Mouse (Mus musculus) thymus, postnatal 14 days (tissue): ENCODE data around the gene Asgr2.
"Not testable (repeated sequence)": the region's sequence is repeated elsewhere in the genome, so short reads cannot be mapped to it uniquely, and the experiment has no call there.

Experiments used
- DNase-seq: peaks from one replicate; pipeline ENCODE4 v3.0.0; 2021

Asgr2 gene

DNA sequence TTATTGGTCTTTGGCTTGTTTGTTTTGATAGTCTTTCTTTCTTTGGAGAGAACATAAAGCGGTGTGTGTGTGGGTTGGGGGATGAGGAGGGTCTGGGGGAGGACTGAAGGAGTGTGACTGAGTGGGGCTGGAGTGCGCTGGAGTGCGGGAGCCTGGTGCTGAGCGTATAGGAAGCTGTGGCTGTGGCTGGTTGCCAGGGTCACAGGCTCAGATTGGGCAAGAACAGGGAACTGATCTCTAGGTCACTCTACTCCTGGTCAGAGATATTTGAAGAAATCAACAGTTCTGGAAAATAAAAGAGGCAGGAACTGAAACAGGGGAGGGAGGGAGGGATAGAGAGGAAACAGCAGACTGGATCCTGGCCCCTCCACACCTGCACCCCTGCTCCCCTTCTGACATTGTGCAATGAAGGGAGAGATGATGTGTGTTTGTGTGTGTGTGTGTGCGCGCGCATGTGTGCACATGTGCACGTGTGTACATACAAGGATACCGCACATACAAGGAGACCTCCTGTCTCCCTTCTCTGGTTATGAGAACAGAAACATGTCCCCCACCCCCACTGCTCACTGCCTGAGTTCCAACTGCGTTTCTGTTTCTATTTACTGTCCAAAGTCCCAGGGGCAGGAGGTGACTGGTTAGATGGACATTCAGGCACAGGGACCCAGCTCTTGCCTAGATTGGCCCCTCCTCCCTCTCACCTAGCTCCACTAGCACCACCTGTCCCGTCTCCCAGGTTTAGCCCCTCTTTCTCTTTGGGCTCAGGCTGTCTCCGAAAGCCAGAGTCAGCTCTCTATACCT is at the start of gene Asgr2:
Gene Asgr2, plus strand, starts transcription at position 659 of the 798 bp plus-strand sequence.
- DNase-seq = no peak

GRCm38 (mm10) chr11:70043665-70044064 is 48.8 kb upstream of the Asgr2 start:
- DNase-seq = no peak

- DNase-seq = no peak
These were observed 47.0 kb upstream of the Asgr2 start for GRCm38 (mm10) chr11:70045435-70045834.

DNA sequence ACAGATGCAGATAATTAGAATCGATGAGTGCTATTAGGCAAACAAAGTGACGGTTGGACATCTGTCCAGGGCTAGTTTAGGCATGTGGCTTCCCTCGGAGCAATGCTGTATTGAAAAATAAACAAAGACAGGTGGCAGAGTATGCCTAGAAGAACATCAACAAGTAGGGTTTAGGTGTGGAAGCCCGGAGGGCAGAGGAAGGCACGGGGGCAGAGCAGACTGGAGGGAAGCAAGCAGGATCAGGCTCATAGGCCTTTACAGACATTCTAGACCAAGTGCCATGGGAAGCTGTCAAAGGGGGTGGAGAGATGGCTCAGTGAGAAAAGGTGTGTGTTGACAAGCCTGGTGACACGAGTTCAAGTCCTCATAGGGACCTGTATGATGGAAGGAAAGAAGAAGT is 43.1 kb upstream of the Asgr2 start:
- no peak for DNase-seq

DNA sequence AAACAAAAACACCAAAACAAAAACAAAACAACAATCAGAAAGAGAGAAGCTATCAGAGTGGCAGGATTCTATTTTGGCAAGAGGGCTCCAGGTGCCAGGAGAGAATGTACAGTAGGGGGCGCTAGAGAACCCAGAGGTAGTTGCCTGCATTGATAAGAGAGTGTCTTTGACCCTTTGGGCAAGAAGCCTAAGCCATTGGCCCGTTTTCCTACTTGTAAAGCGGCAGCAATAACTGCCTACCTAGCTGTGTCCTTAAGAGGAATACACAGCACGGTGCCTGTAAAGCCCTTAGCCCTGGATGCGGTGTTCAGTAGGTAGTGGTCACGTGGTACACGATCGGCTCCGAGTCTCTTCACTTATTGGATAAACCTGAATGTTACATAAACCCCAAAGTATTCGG is 42.6 kb upstream of the Asgr2 start:
- peak; percentile 41 for DNase-seq

DNA sequence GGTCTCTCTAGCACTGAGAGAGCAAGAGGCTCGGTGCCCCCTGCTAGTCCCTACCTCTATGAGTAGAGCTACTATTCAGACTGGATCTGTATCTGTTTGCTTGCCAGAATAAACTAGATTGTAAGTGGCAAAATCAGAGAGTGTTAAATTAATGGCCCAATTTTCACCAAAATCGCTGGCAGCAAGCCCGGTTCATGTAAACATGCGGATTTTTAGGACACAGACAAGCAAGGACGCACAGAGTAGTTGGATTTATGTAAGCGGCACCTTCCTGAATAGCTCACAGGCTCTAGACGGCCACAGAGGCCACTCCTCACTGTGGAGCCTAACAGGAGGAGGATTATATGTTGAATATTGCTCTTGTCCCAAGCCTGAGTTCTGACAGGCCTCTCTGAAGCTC is 39.3 kb upstream of the Asgr2 start:
- no peak for DNase-seq

DNA sequence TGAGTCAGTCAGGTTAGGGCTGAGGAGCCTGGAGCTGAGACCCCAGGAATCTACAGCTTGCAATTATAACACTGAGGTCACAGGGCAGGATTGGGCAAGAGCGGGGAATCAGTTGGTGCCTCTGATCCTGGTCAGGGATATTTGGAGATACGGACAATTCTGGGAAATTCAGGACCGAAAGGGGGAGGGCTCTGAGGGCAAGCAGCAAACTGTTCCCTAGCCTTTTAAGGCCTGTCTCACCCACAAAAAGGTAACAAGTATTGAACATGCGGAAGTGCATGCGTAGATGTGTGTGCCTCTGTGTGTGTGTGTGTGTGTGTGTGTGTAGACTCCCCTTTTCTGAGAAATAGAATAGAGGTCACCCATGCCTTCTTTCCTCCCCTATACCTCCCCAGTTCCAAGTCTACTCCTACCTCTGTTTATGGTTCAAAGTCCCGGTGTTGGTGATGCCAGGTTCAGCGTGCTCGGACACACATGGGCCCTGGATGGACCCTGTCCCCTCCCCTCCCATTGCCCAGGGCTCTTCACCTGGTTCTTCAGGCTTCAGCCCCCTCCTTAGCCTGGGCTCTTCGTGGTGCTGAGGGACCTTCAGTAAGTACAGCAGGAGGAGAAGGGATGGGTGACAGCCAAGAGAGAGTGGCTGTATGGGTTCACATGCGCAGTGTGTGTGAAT is 38.4 kb upstream of the Asgr2 start, which contains the start of gene Asgr1:
Gene Asgr1, plus strand, starts transcription at position 188 of the 673 bp plus-strand sequence.
- no peak for DNase-seq

DNA sequence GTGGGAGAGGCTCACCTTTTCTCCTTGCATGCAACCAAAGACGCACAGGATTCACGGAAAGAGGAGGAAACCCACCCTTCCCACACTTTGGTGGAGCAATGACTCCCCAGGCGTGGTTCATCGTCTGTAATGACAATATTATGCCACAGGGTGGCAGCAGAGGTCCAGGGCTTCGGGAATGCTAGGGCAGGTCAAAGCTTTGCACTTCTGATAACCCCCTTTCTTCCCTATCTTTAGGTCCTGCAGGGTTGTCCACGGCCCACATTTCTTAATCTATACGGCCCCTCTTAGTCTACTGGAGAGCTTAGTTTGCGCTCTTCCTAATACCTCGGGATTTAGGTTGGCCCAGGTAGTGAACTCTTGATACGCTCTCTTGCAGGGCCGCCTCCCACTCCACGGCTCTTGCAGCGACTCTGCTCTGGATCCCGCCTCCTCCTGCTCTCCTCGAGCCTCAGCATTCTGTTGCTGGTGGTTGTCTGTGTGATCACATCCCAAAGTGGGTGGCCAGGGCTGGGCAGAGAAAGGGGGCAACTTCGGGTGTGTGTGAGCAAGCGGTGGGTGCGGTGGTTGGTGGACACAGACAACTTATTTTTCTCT is 36.7 kb upstream of the Asgr2 start:
- DNase-seq = peak; percentile 79

DNA sequence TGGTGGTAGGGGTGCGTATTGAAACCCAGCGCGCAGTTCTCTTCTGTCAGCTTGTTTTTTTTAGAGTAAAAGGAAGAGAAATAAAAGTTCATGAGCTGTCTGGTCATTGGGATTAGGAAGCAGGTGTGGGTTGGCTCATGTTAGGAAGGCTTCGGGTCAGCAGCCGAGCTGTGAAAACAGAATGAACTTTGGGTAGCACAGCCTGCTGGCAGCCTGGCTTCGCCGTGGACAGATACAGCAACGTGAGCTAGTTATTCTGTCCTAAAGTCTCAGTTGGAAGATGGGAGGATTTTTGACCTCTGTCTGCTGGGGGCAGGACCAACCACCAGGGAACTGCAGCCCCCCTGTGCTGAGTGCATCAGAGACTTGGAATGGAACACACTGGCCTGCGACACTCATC is 34.6 kb upstream of the Asgr2 start:
- DNase-seq = no peak

DNA sequence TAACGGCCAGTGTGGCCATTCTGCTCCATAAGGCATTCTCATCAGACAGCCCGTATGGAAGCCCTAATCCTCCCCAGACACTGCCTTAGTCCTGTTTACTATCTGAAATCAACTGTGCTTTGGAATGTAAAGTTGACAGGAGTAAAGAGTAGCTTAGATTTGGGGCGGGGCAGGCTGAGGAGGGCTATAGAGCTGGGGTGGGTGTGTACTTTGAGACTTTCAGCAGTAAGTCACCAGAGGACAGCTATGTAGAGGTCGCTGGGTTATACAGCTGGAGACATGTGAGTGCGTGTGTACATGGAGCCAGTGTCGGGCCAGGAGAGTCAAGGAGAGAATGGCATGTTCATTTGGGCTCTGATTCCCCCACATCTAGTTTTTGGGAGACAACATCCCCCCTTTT is 32.5 kb upstream of the Asgr2 start:
- no peak for DNase-seq

DNA sequence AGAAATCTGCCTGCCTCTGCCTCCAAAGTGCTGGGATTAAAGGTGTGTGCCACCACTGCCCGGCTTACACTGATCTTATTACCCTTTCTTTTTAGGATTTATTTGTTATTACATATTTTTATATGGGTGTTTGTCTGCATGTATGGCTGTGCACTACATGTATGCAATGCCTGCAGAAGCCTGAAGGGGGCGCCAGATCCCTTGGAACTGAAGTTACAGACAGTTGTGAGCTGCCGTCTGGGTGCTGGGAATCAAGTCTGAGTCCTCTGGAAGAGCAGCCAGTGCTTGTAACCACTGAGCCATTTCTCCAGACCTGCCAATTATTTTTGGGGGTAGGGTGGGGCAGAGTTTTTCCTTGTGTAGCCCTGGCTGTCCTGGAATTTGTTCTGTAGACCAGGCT is 29.4 kb upstream of the Asgr2 start:
- no peak for DNase-seq

DNA sequence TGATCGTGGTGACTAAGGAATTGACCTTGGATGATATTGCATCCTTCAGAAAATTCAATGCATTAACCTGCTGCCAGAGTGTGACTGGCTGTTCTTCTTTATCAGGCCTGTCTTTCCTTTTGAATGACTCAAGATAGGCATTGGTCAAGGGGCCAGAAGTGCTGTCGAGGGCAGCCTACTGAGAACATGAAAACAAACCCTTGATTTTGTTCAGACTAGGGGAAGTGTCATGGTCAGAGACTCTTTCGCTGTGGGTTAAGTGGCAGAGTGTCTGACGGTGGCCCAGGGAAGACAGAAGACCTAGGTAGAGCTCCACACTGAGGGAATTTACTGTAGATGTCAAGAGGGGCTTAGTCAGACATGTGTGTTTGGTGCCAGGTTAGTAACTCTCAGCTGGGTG is 25.7 kb upstream of the Asgr2 start:
- no peak for DNase-seq

- no peak for DNase-seq
These were observed 24.2 kb upstream of the Asgr2 start for GRCm38 (mm10) chr11:70068245-70068644.

DNA sequence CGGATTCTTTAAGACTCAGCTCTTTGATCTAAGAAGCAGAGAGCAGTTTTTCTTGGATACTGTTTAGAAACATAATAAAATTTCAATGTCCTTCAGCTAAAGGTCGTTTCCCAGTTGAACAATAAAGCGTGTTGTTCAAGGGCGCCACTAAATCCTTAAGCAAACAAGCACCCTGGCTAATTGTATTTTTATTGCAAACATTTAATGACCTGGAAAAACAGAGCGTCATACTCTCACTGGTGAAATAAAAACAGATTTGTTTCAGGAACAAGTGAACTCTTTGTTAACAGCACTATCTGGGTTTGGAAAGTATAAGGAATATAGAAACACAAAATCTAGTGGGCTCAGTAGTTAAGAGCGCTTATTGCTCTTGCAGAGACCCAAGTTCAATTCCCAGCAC is 22.4 kb upstream of the Asgr2 start:
- no peak for DNase-seq

- DNase-seq = not testable (repeated sequence)
These were observed 21.8 kb upstream of the Asgr2 start for GRCm38 (mm10) chr11:70070603-70071002.

DNA sequence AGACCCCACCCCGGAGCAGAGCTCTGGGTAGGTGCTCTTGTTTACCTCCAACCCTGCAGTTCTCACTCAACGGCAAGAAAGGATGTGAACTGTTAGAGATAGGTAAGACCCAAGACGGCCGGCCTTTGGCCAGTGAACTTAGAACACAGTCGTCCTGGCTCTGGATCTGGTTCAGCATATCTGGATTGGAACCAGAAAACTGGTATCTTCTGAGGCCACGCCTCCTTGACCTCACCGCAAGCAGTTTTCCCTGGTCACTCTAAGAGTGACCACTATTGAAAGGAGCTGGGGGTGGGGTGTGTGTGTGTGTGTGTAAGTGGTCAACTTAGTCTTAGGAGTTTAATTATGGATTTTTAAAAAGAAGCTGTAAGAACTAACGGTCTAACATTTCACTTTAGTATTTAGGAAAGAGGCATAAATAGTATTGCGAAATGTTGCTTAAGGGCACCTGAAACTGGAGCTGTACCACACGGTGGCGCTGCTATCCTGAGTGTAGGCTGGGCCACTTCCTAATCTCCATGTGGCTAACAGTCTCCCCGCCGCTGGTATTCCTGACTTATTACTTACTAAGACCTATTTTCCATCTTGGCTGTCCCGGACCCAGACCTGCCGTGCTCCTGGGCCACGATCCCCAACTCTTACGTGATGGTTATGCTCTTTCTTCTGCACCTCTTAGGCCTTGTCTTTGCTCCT is 17.9 kb upstream of the Asgr2 start:
- DNase-seq = peak; percentile 72

- DNase-seq = no peak
These were observed 16.9 kb upstream of the Asgr2 start for GRCm38 (mm10) chr11:70075581-70075980.

DNA sequence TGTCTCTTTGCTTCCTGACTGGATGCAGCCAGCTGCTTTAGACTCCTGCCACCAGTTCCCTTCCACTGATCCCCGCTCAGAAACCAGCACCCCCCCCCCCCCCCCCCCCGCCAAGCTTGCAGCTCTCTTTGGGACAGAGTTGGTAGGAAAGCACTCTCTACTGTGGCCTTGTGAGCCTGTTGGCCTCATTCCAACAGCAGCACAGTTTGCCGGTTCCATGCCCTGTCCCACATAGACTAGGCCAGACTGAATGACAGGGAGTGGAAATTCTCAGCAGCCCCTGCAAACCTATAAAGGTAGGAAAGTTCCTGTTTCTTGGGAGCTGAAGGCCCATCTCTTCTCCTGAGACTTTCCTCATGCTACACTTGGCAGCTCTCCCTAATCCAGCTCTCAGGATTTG is 15.0 kb upstream of the Asgr2 start:
- no peak for DNase-seq

DNA sequence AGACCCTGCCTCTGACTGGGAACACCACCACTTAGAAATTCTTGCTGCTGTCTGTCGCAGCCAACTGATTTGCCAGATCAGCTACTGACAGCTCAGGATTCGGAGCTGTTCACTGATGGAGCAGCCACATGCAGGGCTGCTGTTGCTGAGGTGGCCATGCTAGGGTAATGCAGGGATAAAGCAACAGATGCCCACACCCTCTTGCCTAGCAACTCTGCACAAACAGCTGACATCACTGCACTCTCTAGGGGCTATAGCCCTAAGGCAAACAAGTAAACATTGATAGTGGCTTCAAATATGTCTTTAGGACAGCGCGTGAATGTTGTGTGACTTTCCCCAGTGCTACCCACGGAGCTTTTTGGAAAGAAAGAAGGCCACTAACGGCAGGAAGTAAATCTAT is 13.3 kb upstream of the Asgr2 start:
- no peak for DNase-seq

DNA sequence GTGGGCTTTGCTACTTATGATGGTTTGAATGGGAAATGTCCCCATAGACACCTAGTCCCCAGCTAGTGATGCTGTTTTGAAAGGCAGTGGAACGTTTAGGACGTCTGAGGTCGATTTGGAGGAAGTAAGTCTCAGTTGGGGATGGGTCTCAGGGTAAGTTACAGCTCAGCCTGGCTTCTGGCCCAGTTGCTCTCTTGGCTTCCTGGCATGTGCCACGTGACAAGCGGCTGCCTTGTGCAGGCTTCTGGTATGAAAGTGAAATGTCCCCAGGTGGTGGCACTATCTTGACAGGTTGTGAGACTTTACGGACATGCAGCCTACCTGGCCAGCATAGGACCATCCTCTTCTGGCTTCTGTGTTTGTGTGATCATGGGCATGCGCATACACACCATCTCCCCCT is 12.5 kb upstream of the Asgr2 start:
- peak; percentile 74 for DNase-seq

DNA sequence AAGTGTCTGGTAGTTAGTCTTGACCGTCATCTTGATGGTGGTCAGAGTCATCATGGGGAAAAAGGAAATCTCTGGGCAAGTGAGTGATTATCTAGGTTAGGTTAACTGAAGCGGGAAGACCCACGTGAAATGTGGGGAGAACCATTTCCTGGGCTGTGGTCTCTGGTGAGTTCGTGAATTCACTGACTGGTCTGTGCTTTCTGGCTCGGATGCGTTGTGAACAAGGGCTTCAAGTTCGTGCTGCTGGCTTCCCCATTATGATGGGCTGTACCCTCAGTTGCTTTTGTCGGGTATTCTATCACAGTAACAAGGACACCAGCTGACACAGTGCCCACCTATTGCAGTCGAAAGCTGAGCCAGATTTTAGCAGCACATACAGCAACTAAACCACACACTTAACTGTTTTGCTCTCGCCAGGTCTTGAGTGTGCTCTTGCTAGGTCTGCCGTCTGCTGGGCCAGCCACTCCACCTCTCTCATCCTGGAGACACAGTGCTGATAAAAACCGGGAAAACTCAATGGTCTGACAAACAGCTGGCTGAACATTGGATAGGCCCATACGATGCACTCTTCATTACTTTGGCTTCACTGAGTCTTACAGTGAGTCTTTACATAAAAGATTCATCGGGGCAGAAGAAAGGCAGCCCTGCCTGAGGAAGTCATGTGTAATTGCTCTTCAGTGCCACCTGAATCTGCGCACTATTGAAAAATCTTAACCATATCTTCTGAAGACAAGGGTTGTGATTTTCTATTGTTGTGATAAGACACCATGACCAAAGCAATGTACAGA is 11.4 kb upstream of the Asgr2 start:
- peak; percentile 18 for DNase-seq

- no peak for DNase-seq
These were observed 7.9 kb upstream of the Asgr2 start for GRCm38 (mm10) chr11:70084563-70084962.

GRCm38 (mm10) chr11:70097396-70097795 is 5.0 kb downstream of the Asgr2 start:
- no peak for DNase-seq
